Mouse (Mus musculus) macrophage (primary cell): ENCODE measurements around the gene Btbd9. TPM values are rescaled to one million over a fixed set of nuclear protein-coding genes. Genes with fewer than 3 reads are reported as not detected.
A peak's percentile ranks its signal among the peaks of the same experiment; 100 is the strongest.

Experiments
- H3K27ac ChIP-seq: fragments of 350-480 bp; formaldehyde crosslinking; 2 replicates; pipeline ENCODE4 v1.9.0; 2021
- H3K36me3 ChIP-seq: fragments of 350-480 bp; formaldehyde crosslinking; 2 replicates; pipeline ENCODE4 v1.9.0; 2021; ENCODE audit errors: inconsistent target
- H3K4me3 ChIP-seq: fragments of 350-480 bp; formaldehyde crosslinking; 2 replicates; pipeline ENCODE4 v1.9.0; 2021; ENCODE audit errors: inconsistent target
- H3K79me2 ChIP-seq: fragments of 350-480 bp; formaldehyde crosslinking; 2 replicates; pipeline ENCODE4 v1.9.0; 2021; ENCODE audit errors: inconsistent target
- WGBS: methylation state at CpG from one replicate; pipeline ENCODE4 v1.1.7; 2026; ENCODE audit warnings: inconsistent platforms; ENCODE audit not compliant: missing documents; 5-methylcytosine and 5-hydroxymethylcytosine counted together
- polyA plus RNA-seq: library from polyadenylated mRNA; stranded (reverse); fragments of 250-400 nt; gene quantifications from 3 replicates; pipeline ENCODE4 v1.2.4, GENCODE M21; 2018; ENCODE audit warnings: inconsistent platforms

Btbd9 gene
- polyA plus RNA-seq, 1 experiment from 2014 or later = 16.9 TPM

GRCm38 (mm10) chr17:30582313-30582712 lies 6.0 kb upstream of the Btbd9 start:
- no peak overlapping the region for H3K4me3 ChIP-seq
- WGBS = 100% methylated on average over 3 of the region's 3 CpGs
- H3K36me3 ChIP-seq = no peaks in the 10 kb centered on the region
- H3K27ac ChIP-seq = no peak overlapping the region
- H3K79me2 ChIP-seq = no peaks in the 10 kb centered on the region

- Histone ChIP-seq H3K4me3 (no peak overlapping the region), H3K27ac (no peak overlapping the region)
- 95% methylated on average over 6 of the region's 6 CpGs for WGBS
Observed at GRCm38 (mm10) chr17:30581201-30581600, 4.9 kb upstream of the Btbd9 start.

GRCm38 (mm10) chr17:30580781-30581180 lies 4.5 kb upstream of the Btbd9 start:
- Histone ChIP-seq H3K36me3 (no peaks in the 10 kb centered on the region), H3K27ac (no peak overlapping the region), H3K4me3 (no peak overlapping the region), H3K79me2 (no peaks in the 10 kb centered on the region; the same call in 1 of the 2 replicates)
- 89% methylated on average over 1 of the region's 1 CpGs for WGBS

More at GRCm38 (mm10) chr17:30581201-30581600, 4.9 kb upstream of the Btbd9 start:
- Histone ChIP-seq H3K36me3 (no peaks in the 10 kb centered on the region), H3K79me2 (no peaks in the 10 kb centered on the region; the same call in 1 of the 2 replicates)

GRCm38 (mm10) chr17:30576946-30577345 lies 658 bp upstream of the Btbd9 start:
- H3K4me3 ChIP-seq = peak overlapping the region; percentile 70
- WGBS = 54% methylated on average over 12 of the region's 12 CpGs
- no peak overlapping the region for H3K27ac ChIP-seq
- H3K79me2 ChIP-seq = peaks cover 32% of the 10 kb centered on the region
- H3K36me3 ChIP-seq = no peaks in the 10 kb centered on the region

- no peaks in the 10 kb centered on the region for H3K36me3 ChIP-seq
- WGBS = 3% methylated on average over 35 of the region's 35 CpGs
- H3K79me2 ChIP-seq = peaks cover 49% of the 10 kb centered on the region
- H3K4me3 ChIP-seq = peak overlapping the region; percentile 95
- peak overlapping the region; percentile 64 for H3K27ac ChIP-seq
Observed at GRCm38 (mm10) chr17:30575121-30575904, 975 bp downstream of the Btbd9 start.

- H3K79me2 ChIP-seq = peaks cover 54% of the 10 kb centered on the region
- H3K36me3 ChIP-seq = no peaks in the 10 kb centered on the region
- WGBS = 4% methylated on average over 8 of the region's 8 CpGs
- H3K27ac ChIP-seq = peak overlapping the region; percentile 64
- peak overlapping the region; percentile 95 for H3K4me3 ChIP-seq
Observed at GRCm38 (mm10) chr17:30574783-30575075, 1.6 kb downstream of the Btbd9 start.

- WGBS = 69% methylated on average over 8 of the region's 8 CpGs
- peak overlapping the region; percentile 95 for H3K4me3 ChIP-seq
- H3K79me2 ChIP-seq = peaks cover 60% of the 10 kb centered on the region
- peak overlapping the region; percentile 64 for H3K27ac ChIP-seq
- no peaks in the 10 kb centered on the region for H3K36me3 ChIP-seq
Observed at GRCm38 (mm10) chr17:30573990-30574782, 2.1 kb downstream of the Btbd9 start.

- Histone ChIP-seq H3K36me3 (no peaks in the 10 kb centered on the region), H3K27ac (no peak overlapping the region), H3K79me2 (peaks cover 92% of the 10 kb centered on the region), H3K4me3 (no peak overlapping the region)
- 91% methylated on average over 3 of the region's 3 CpGs for WGBS
Observed at GRCm38 (mm10) chr17:30570971-30571370, 5.3 kb downstream of the Btbd9 start.

- H3K27ac ChIP-seq = no peak overlapping the region
- 64% methylated on average over 7 of the region's 8 CpGs for WGBS
Observed at GRCm38 (mm10) chr17:30570173-30570572, 6.1 kb downstream of the Btbd9 start.

GRCm38 (mm10) chr17:30568473-30568872 lies 7.8 kb downstream of the Btbd9 start:
- Histone ChIP-seq H3K4me3 (no peak overlapping the region), H3K36me3 (no peaks in the 10 kb centered on the region), H3K79me2 (peaks cover 100% of the 10 kb centered on the region), H3K27ac (no peak overlapping the region)

More at GRCm38 (mm10) chr17:30570173-30570572, 6.1 kb downstream of the Btbd9 start:
- Histone ChIP-seq H3K36me3 (no peaks in the 10 kb centered on the region), H3K4me3 (no peak overlapping the region), H3K79me2 (peaks cover 95% of the 10 kb centered on the region)

- Histone ChIP-seq H3K27ac (no peak overlapping the region), H3K36me3 (no peaks in the 10 kb centered on the region)
- 96% methylated on average over 7 of the region's 7 CpGs for WGBS
Observed at GRCm38 (mm10) chr17:30564971-30565370, 11.3 kb downstream of the Btbd9 start.

GRCm38 (mm10) chr17:30564407-30564806 lies 11.9 kb downstream of the Btbd9 start:
- no peak overlapping the region for H3K27ac ChIP-seq
- H3K79me2 ChIP-seq = peaks cover 97% of the 10 kb centered on the region
- H3K36me3 ChIP-seq = no peaks in the 10 kb centered on the region
- 83% methylated on average over 3 of the region's 3 CpGs for WGBS
- no peak overlapping the region for H3K4me3 ChIP-seq

More at GRCm38 (mm10) chr17:30564971-30565370, 11.3 kb downstream of the Btbd9 start:
- Histone ChIP-seq H3K4me3 (no peak overlapping the region), H3K79me2 (peaks cover 98% of the 10 kb centered on the region)

- Histone ChIP-seq H3K36me3 (no peaks in the 10 kb centered on the region), H3K27ac (no peak overlapping the region), H3K4me3 (no peak overlapping the region), H3K79me2 (peaks cover 97% of the 10 kb centered on the region)
- WGBS = 80% methylated on average over 6 of the region's 6 CpGs
Observed at GRCm38 (mm10) chr17:30563484-30564075, 12.7 kb downstream of the Btbd9 start.

- H3K79me2 ChIP-seq = peaks cover 97% of the 10 kb centered on the region
- WGBS = 100% methylated on average over 2 of the region's 2 CpGs
- no peak overlapping the region for H3K27ac ChIP-seq
- no peak overlapping the region for H3K4me3 ChIP-seq
- H3K36me3 ChIP-seq = no peaks in the 10 kb centered on the region
Observed at GRCm38 (mm10) chr17:30562770-30563169, 13.5 kb downstream of the Btbd9 start.

GRCm38 (mm10) chr17:30559536-30559935 lies 16.8 kb downstream of the Btbd9 start:
- H3K79me2 ChIP-seq = peaks cover 95% of the 10 kb centered on the region
- WGBS = 45% methylated on average over 3 of the region's 3 CpGs
- no peak overlapping the region for H3K4me3 ChIP-seq
- H3K27ac ChIP-seq = no peak overlapping the region
- no peaks in the 10 kb centered on the region for H3K36me3 ChIP-seq
